Mouse (Mus musculus) CD4-positive helper T cell, adult 2 months (primary cell): Measurements from ENCODE around the gene D430019H16Rik.

Experiments
- DNase-seq: peaks from one replicate; pipeline ENCODE4 v3.0.0-alpha.2; 2012; ENCODE audit warnings: low read depth, missing footprints, low spot score

The D430019H16Rik gene

GRCm38 (mm10) chr12:105537162-105537561, 83.5 kb downstream of the D430019H16Rik start:
- peak; percentile 22 for DNase-seq

DNA sequence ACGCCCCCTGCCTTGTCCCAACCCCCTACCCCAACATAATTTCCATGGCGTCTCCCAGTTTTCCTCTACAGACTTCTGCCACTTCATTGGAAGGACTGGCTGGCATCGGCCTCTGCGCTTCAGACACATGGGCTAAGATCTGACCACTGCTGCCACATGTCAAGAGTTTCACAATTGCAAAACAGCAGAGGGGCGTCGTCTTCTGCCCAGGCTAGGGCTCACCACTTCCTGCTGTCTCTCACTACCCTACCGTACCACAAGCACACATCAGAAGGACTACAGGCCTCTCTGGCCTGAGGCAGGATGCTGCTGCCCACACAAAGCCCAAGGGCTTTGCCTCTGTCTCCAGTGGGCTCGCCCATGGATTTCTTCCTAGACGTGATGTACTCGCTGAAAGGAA, 86.0 kb downstream of the D430019H16Rik start:
- DNase-seq: peak; percentile 30

- DNase-seq: no peak
Observed at GRCm38 (mm10) chr12:105541590-105542402, 88.1 kb downstream of the D430019H16Rik start.

GRCm38 (mm10) chr12:105542513-105542912, 88.9 kb downstream of the D430019H16Rik start:
- no peak for DNase-seq
